Mouse (Mus musculus): ENCODE results near the gene Sco1.

Gene Sco1

GRCm38 (mm10) chr11:67043007-67043406 is 9.5 kb upstream of the Sco1 start:
- no peak for DNase-seq (ENCODE audit: low spot score in 2 of 2)

- DNase-seq (ENCODE audit: low spot score in 2 of 2): no peak
These were observed 7.5 kb upstream of the Sco1 start for GRCm38 (mm10) chr11:67044959-67045358.

GRCm38 (mm10) chr11:67047199-67047598 is 5.3 kb upstream of the Sco1 start:
- DNase-seq (ENCODE audit: low spot score in 2 of 2): no peak

GRCm38 (mm10) chr11:67048496-67048895 is 4.0 kb upstream of the Sco1 start:
- no peak for DNase-seq (ENCODE audit: low spot score in 2 of 2)

GRCm38 (mm10) chr11:67049256-67049655 is 3.2 kb upstream of the Sco1 start:
- no peak for DNase-seq (ENCODE audit: low spot score in 2 of 2)

DNA sequence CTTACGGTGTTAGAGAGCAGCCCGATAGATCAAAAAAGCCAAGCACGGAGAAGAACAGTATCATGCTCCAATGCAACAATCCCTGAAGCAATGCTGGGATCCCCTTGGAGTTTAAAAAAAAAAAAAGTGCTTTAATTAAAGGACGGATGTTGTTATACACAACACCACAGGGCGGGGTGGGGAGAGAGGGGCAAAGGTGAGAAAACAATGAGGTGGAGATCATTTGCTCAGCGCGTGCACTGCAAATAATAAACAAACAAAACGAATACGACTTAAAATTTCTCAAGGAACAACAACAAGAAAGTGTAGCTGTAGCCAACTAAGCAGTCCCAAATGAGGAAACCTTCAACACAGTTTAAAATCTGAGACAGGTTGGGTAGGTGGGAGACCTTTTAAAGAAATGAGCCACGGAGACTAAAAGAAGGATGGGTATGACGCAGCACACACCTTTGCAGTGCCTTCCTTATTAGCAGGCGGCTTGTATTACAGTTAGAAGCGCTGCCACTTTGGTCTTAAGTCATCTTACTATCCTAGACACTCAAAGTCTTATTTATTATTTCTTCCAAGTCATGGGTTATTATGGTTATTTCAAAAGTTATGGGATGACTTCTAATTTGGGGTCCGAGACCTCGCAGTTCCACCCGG is 672 bp upstream of the Sco1 start:
- DNase-seq (ENCODE audit: low spot score in 2 of 2): no peak

- DNase-seq (ENCODE audit: low spot score in 2 of 2): no peak
These were observed 2.4 kb downstream of the Sco1 start for GRCm38 (mm10) chr11:67054754-67055365.

DNA sequence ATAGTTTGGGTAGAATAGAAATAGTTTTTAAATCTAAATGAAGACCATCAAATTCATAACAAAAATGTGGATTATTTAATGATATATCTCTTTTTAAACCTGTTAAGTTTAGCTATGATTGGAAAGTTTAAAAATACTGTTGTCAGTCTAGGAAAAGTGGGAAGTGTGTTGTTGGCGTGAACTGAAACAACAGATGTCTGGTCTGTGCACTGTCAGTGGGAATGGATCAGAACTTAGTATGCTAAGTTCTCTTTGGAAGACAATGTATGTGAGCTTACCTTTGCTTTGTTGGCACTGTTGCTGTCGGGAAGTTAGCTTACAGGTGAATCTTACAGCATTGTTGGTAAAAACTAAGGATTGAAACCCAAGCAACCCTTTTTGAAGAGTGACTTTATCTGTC is 8.8 kb downstream of the Sco1 start:
- DNase-seq (ENCODE audit: low spot score in 2 of 2): peak in 1 of 2 experiments; percentile 66

DNA sequence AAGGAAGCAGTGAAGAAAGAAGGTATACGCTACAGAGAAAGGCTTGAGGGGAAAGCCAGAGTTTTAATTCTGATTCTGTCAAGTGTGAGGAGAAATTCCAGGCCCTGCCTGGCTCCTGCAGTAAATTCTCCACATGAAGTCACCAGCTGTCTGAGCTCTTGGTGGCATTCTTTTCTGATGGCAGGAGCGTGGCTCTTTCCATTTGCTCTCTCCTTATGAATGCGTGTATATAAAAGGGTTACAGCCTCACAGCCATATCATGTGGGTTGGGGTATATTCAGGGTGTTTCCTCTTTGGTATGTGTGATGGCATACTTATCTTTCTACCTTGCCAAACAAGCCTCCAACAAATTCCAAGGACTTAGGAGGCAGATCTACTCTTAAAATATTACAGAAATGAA is 10.3 kb downstream of the Sco1 start:
- DNase-seq (ENCODE audit: low spot score in 2 of 2): peak in 1 of 2 experiments; percentile 68

DNA sequence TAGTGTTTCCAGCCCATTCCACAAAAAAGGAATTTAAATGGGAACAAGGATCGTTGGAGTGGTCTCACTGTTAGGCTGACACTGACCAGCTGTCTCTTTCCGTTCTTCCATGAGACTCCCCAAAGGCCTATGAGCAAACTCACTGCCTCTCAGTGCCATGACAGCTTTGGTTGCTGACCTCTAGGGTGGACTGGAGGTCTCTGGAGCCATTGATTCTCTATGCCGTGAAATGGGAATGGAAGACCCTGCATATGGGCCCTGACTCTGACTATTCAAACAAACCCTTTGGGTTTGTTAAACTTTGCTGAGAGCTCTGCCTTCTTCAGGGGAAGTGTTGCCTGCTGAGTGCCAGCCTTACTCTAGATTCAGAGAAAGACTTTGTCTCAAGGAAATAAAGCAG is 15.3 kb downstream of the Sco1 start:
- DNase-seq (ENCODE audit: low spot score in 2 of 2): no peak

DNA sequence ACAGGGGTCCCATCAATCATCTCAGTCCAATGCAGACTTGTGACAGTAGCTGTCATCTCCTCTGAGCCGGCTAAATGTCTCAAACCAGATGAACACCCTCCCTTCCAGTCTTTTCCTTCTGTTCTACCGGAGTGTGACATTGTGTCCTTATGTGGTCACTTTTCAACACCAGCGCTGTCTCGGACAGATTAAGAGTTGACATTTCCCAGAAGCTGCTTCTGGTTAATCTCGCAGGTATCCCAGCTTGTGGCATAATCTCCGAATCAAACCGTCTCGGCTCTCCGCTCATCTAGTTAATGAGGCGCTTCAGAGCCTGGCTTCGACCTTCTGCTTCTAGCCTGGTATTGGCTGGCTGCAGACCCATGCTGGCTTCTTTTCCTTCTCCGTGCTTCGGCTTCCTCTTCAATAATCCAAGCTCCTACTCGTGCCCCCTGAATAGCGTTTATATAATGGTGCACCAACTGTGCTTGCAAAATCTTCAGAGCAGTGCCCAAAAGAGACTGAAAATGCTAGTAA is 20.2 kb downstream of the Sco1 start:
- no peak for DNase-seq (ENCODE audit: low spot score in 2 of 2)

DNA sequence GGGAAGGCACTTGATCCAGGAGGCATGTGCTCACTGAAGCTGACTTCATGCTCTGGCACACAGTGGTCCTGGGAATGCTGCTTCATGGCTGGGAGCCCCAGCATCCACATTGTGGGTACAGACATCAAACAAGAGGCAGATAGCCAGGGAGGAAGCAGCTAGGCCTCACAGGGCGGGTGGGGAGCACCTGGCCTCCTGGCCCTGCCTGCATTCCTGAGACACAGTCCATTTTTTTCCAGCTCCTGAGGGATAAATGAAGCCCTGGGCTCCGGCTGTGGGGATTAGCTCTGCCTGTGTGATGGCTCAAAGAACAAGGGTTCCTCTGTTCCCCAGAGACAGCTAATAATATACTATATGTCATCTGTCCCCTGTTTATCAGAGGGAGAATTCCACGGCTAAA is 22.6 kb downstream of the Sco1 start:
- no peak for DNase-seq (ENCODE audit: low spot score in 2 of 2)

- DNase-seq (ENCODE audit: low spot score in 2 of 2): no peak
These were observed 24.3 kb downstream of the Sco1 start for GRCm38 (mm10) chr11:67076781-67077180.

DNA sequence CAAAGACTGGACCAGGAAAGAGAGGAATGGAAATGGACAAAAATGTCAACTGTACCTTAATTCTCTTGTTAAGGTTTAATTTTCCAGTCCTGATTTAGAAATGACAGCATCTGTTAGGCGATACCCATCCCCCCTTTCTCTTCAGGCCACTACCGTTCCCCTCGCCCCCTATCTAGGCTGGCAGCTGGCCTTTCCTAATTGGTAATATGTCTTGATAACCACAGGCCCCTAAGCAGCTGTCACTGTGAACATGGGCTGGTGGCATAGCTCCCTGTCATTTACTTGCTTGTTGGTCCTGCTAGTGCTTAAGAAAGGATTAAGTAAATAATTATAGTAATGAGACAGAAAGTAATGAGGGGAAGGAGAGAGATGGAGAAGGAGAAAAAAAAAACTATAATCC is 25.0 kb downstream of the Sco1 start:
- DNase-seq (ENCODE audit: low spot score in 2 of 2): no peak

DNA sequence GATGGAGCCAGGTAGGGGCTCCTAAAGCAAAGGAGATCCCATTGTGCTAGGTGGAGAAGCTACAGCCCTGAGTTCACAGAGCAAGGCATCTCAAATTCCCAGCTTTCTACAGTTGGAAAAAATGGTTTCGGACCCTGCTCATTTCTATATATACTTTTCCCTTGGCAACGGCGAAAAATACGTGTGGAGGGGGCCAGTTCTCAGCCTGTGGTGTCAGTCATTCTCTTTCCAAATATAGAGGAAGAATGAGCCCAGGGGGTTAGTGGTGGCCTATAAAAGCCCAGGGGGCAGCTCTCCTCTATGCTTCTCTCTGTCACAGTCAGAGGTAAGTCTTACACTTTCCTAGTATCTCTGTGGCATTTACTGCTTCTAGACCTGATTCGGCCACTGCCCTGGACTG is 25.5 kb downstream of the Sco1 start, which contains the start of gene Myh3:
Gene Myh3, plus strand, starts transcription at position 301 of the 400 bp plus-strand sequence.
- DNase-seq (ENCODE audit: low spot score in 2 of 2): no peak

GRCm38 (mm10) chr11:67078888-67079287 is 26.4 kb downstream of the Sco1 start:
- no peak for DNase-seq (ENCODE audit: low spot score in 2 of 2)

DNA sequence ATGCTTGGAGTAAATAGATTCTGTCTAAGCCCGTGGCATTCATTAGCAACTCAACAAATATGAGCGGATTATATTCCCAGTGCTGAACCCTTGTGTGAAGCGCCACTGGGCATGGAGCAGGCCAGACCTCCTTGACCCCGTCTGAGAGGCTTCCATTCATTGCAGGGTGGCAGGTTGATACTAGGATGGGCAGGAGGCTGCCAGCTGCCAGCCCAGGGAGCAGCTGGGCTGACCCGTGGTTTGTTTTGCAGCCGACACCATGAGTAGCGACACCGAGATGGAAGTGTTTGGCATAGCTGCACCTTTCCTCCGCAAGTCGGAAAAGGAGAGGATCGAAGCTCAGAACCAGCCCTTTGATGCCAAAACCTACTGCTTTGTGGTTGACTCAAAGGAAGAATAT is 27.3 kb downstream of the Sco1 start:
- no peak for DNase-seq (ENCODE audit: low spot score in 2 of 2)

GRCm38 (mm10) chr11:67080168-67080567 is 27.7 kb downstream of the Sco1 start:
- peak in 1 of 2 experiments; percentile 59 for DNase-seq (ENCODE audit: low spot score in 2 of 2)

GRCm38 (mm10) chr11:67081125-67081649 is 28.7 kb downstream of the Sco1 start:
- no peak for DNase-seq (ENCODE audit: low spot score in 2 of 2)

DNA sequence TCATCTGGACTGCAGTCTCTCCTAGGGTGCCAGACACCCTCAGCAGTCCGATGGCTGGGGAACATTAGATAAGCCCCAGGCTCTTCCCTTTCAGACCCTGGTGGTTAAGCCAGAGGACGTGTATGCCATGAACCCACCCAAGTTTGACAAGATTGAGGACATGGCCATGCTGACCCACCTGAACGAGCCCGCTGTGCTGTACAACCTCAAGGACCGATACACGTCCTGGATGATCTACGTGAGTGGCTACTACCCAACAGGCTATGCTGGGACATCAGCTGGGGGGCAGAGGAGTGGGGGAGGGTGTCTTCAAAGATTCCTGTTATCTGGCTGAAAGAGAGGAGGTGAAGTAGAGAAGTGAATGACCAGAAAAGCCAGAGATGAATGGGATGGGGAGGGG is 29.7 kb downstream of the Sco1 start:
- DNase-seq (ENCODE audit: low spot score in 2 of 2): no peak

- no peak for DNase-seq (ENCODE audit: low spot score in 2 of 2)
These were observed 30.3 kb downstream of the Sco1 start for GRCm38 (mm10) chr11:67082793-67083192.

DNA sequence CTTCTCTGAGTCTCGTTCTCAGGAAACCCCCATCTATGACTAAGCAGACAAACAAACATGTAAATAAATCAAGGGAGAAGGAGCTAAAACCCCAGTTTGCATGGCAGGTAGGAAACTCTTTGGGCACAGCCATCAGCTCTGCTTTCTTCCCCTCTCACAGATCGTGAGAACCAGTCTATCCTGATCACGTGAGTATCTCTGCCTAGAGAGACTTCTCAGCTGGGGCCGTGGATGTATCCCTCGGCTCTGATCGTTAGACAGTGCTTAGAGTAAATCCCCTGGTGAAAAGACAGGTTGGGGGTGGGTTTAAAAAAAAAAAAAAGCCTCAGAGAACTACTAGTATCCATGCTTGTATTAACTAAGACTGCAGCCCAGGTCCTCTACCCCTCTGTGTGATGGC is 30.8 kb downstream of the Sco1 start:
- DNase-seq (ENCODE audit: low spot score in 2 of 2): no peak

DNA sequence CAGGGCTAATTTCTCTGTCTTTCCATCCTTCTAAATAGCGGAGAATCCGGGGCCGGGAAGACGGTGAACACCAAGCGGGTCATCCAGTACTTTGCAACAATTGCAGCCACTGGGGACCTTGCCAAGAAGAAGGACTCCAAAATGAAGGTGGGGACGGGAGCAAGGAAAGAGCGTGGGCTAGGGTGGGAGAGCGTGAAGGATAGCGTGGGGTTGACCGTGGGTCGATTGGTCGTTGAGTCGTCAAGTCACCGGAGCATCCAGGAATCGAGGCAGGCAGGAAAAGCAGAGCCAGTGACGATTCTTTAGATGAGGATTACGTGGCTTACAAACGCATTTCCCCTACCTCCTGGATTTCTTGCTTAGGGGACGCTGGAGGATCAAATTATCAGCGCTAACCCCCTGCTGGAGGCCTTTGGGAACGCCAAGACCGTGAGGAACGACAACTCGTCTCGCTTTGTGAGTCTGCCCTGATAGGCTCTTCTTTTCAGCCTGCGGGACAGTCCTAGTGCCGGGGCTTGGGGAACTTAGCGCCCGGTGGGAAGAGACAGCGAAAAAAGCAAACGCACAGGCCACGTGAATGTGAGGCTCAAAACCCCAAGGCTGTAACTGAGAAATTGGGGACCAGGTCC is 31.4 kb downstream of the Sco1 start:
- no peak for DNase-seq (ENCODE audit: low spot score in 2 of 2)

Data from frontal cortex, postnatal 36 days (tissue).